Mouse (Mus musculus): Measurements from ENCODE around the gene Ldb3.

Ldb3 gene

GRCm38 (mm10) chr14:34588498-34588897 is at the start of gene Ldb3:
Gene Ldb3 (minus strand): TSS chr14:34588682.
- no peak for DNase-seq (ENCODE audit: low spot score)

GRCm38 (mm10) chr14:34635721-34636120 is 47.2 kb upstream of the Ldb3 start:
- DNase-seq (ENCODE audit: low spot score) = peak; percentile 21

- DNase-seq (ENCODE audit: low spot score) = peak; percentile 64
Measured at GRCm38 (mm10) chr14:34635192-34635591, 46.7 kb upstream of the Ldb3 start.

GRCm38 (mm10) chr14:34632722-34633448 is 44.4 kb upstream of the Ldb3 start:
- no peak for DNase-seq (ENCODE audit: low spot score)

GRCm38 (mm10) chr14:34626824-34627223 is 38.3 kb upstream of the Ldb3 start:
- no peak for DNase-seq (ENCODE audit: low spot score)

GRCm38 (mm10) chr14:34623531-34624210 is 35.2 kb upstream of the Ldb3 start:
- no peak for DNase-seq (ENCODE audit: low spot score)

GRCm38 (mm10) chr14:34623074-34623473 is 34.6 kb upstream of the Ldb3 start:
- no peak for DNase-seq (ENCODE audit: low spot score)

- peak; percentile 76 for DNase-seq (ENCODE audit: low spot score)
Measured at GRCm38 (mm10) chr14:34620611-34621376, 32.3 kb upstream of the Ldb3 start.

GRCm38 (mm10) chr14:34618808-34619207 is 30.3 kb upstream of the Ldb3 start:
- DNase-seq (ENCODE audit: low spot score) = no peak

- DNase-seq (ENCODE audit: low spot score) = peak; percentile 87
Measured at GRCm38 (mm10) chr14:34616821-34617220, 28.3 kb upstream of the Ldb3 start.

- no peak for DNase-seq (ENCODE audit: low spot score)
Measured at GRCm38 (mm10) chr14:34615625-34616024, 27.1 kb upstream of the Ldb3 start.

- DNase-seq (ENCODE audit: low spot score) = no peak
Measured at GRCm38 (mm10) chr14:34615082-34615481, 26.6 kb upstream of the Ldb3 start.

GRCm38 (mm10) chr14:34614551-34614950 is 26.1 kb upstream of the Ldb3 start:
- no peak for DNase-seq (ENCODE audit: low spot score)

GRCm38 (mm10) chr14:34613523-34613922 is 25.0 kb upstream of the Ldb3 start:
- DNase-seq (ENCODE audit: low spot score) = no peak

GRCm38 (mm10) chr14:34612222-34612621 is 23.7 kb upstream of the Ldb3 start:
- no peak for DNase-seq (ENCODE audit: low spot score)

- no peak for DNase-seq (ENCODE audit: low spot score)
Measured at GRCm38 (mm10) chr14:34611591-34611990, 23.1 kb upstream of the Ldb3 start.

- no peak for DNase-seq (ENCODE audit: low spot score)
Measured at GRCm38 (mm10) chr14:34601910-34602309, 13.4 kb upstream of the Ldb3 start.

GRCm38 (mm10) chr14:34599941-34600340 is 11.5 kb upstream of the Ldb3 start, which contains the start of gene Opn4:
Gene Opn4 (minus strand): TSS chr14:34600142.
- no peak for DNase-seq (ENCODE audit: low spot score)

GRCm38 (mm10) chr14:34595596-34596255 is 7.2 kb upstream of the Ldb3 start:
- no peak for DNase-seq (ENCODE audit: low spot score)

GRCm38 (mm10) chr14:34591741-34592535 is 3.5 kb upstream of the Ldb3 start:
- no peak for DNase-seq (ENCODE audit: low spot score)
